8 mouse cellular contexts compared by ENCODE assay signal in the genomic region with DNA sequence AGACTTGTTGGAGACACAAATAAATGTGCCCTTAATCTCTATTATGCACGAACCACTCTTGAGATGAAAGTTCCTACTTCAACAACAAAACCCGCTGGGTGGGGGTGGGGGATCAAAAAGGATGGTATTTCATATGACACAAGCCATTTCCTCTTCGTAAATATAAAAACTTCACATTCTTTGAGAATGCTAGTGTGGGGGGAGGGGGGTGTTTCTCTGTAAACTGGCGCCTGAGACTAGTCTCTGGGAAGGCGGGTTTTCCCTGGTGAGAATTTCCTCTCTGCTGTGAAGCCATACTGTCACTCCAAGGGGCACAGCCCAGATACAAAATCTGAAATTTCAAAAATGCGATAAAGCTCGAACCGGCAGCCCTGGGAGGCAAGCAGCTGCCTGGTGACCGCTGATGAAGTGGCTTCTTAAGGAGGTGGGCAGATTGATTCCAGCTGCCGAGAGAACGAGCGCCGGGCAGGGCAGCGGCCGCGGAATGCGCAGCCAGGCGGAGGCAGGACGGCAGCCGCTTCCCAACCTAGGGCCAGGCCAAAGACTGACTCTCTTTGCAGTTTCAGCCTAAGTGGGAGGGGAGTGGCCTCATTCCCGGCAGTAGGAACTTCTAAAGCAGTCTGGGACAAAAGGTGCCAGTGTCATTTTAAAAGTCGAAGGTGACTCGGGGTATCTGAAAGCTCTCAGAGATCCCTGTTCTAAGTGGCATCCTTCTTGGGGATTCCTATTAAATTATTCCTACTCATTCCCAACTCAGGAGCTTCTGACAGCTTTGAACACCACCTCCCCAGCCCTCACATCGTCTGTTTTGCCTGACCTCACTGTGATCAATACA. TPM values are rescaled to one million over a fixed set of nuclear protein-coding genes. Genes with fewer than 3 reads are reported as not detected.
DNase-seq lines count a peak whose midpoint lies in the region.

No protein-coding gene starts in this region.

- H3K4me3 ChIP-seq in forebrain, embryonic 10.5 days = peak overlapping the region; percentile 60

- H3K4me1 ChIP-seq in forebrain, embryonic 10.5 days = peaks cover 36% of the 10 kb centered on the region

- H3K27me3 ChIP-seq in forebrain, embryonic 10.5 days (ENCODE audit: poor library complexity, severe bottlenecking) = peaks cover 61% of the 10 kb centered on the region

- no peaks in the 10 kb centered on the region for H3K36me3 ChIP-seq in forebrain, embryonic 10.5 days (replicated peaks)

- no peaks in the 10 kb centered on the region for H3K9me3 ChIP-seq in forebrain, embryonic 10.5 days

- peak overlapping the region; percentile 81 for H3K27ac ChIP-seq in forebrain, embryonic 10.5 days

- intact Hi-C loops in heart, postnatal 14 days (cut with DNase I) = loop anchor here (5.0 kb wide), 2 partner anchors 205 to 1095 kb away; no protein-coding TSS in a partner anchor

- DNase-seq in right cerebral cortex, postnatal 25 days = peak; percentile 8
- DNase-seq in right cerebral cortex, postnatal 36 days (ENCODE audit: low spot score in 2 of 2) = no peak
- peak; percentile 65 for DNase-seq in forebrain, embryonic 10.5 days (ENCODE audit: extremely low spot score, low spot score)
- DNase-seq in heart, postnatal 14 days = peak; percentile 68 to 75
- DNase-seq in kidney, postnatal 4 days = peak; percentile 76 to 82
- peak; percentile 85 for DNase-seq in mesoderm, embryonic 11.5 days (ENCODE audit: low read depth, low spot score)
- peak; percentile 32 for DNase-seq in urinary bladder, postnatal 25 days (ENCODE audit: low spot score)
- no peak for DNase-seq in frontal cortex, postnatal 25 days (ENCODE audit: low spot score in 2 of 2)

- WGBS in forebrain, embryonic 10.5 days = under 1% methylated on average over 24 of the region's 24 CpGs

RNA-seq across cellular contexts. Expression of gene Prkg1, which starts 2.2 kb away (rescaled TPM):
- 3.5 and 3.9 TPM in 2 replicates for polyA plus RNA-seq in forebrain, embryonic 10.5 days (2016; fragmentation: Nextera tagmentation; extraction: Ambion mirVana)
- total RNA-seq in heart, postnatal 14 days (2021) = 10 to 100 TPM; 18.8 to 19.1 TPM

Comparison
In these comparisons a context has a peak if more than half of its experiments do, and no peak if none do; other contexts are left out.
1. DNase-seq: peak in right cerebral cortex, postnatal 25 days (single experiment), forebrain, embryonic 10.5 days (single experiment), heart, postnatal 14 days (2 of 2), kidney, postnatal 4 days (2 of 2), mesoderm, embryonic 11.5 days (single experiment) and urinary bladder, postnatal 25 days (single experiment); none in right cerebral cortex, postnatal 36 days (0 of 2) and frontal cortex, postnatal 25 days (0 of 2).